Mouse (Mus musculus): ENCODE results near the gene Ankrd65. TPM values are rescaled to one million over a fixed set of nuclear protein-coding genes. Genes with fewer than 3 reads are reported as not detected.

Gene Ankrd65
- polyA plus RNA-seq, 1 experiment = not detected

DNA sequence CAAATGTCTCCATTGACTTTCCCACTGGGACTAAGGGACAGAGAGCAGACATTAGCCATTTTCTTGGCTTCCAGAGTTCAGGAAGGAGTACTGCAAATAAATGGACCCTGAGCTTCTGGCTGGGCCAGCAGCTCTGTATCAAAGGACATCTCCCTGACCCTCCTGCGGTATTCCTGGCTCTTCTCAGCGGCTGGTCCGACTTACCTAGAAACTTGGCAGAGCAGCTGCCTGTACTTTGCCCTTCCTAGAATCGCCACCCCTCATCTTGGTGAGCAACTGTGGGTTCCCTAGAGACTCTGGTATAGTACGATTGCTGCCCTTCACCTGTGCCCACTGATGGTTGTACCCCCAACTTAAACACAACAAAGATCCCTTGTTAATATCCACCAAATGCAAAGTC, 53.0 kb downstream of the Ankrd65 start:
- Histone ChIP-seq H3K27me3 (ENCODE audit: control insufficient read depth, insufficient read depth, insufficient read length) (no peaks in the 10 kb centered on the region), H3K79me2 (ENCODE audit: control insufficient read depth, insufficient read depth) (peaks cover 14% of the 10 kb centered on the region), H3ac (ENCODE audit: control insufficient read depth, insufficient read length) (no peak overlapping the region), H3K36me3 (ENCODE audit: control insufficient read depth, insufficient read depth) (peaks cover 6% of the 10 kb centered on the region), H3K4me3 (no peak overlapping the region), H3K4me2 (ENCODE audit: low read depth) (no peak overlapping the region)
- TF ChIP-seq REST (IDR thresholded peaks at IDR 0.05; ENCODE audit: insufficient read depth, insufficient read length) (no peak), USF1 (IDR thresholded peaks at IDR 0.05; ENCODE audit: low read depth) (no peak), TCF3 (IDR thresholded peaks at IDR 0.05; ENCODE audit: insufficient read length, low read depth) (no peak)

DNA sequence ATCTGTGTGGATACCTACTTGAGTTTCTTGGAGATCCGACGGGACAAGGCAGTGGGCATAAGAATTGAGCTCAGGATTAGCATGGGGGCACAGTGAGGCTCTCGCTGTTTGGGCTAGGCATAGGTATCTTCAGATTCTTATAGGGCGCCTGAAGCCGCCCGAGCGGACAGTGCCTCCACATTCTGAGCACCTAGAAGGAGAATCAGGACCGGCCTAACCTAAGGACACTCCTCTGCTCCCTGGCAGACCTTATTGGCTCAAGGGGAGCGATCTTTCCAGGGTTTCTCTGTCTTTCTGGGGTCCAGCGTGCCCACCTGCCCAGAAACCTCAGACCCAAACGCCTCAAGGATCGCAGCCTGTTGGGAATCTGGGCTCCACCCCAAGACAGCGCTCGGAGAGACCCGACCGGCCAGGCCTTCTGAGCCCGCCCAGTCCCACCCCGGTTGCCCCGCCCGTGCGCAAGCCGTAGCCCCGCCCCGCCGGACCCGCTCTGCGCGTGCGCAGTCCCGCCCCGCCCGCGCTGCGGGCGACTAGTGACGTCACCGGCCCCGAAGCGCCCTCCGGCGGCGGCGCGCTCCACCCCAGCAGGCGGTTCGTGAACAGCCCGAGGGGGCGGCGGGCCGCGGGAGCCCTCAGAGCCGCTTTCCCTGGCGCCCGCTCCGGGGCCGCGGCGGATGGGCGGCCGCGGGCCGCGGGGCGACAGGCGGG, 56.8 kb downstream of the Ankrd65 start, which contains the start of gene Dvl1:
Gene Dvl1, plus strand, starts transcription at position 532 of the 708 bp plus-strand sequence.
- Histone ChIP-seq H3K27me3 (ENCODE audit: control insufficient read depth, insufficient read depth, insufficient read length) (no peaks in the 10 kb centered on the region), H3K36me3 (ENCODE audit: control insufficient read depth, insufficient read depth) (peaks cover 6% of the 10 kb centered on the region), H3ac (ENCODE audit: control insufficient read depth, insufficient read length) (peak within 1 kb of the TSS; percentile 28), H3K4me2 (ENCODE audit: low read depth) (peak within 1 kb of the TSS; percentile 100), H3K79me2 (ENCODE audit: control insufficient read depth, insufficient read depth) (peaks cover 45% of the 10 kb centered on the region), H3K4me3 (peak within 1 kb of the TSS; percentile 80)
- TF ChIP-seq CEBPB (IDR thresholded peaks at IDR 0.05; ENCODE audit: insufficient read depth, poor library complexity, severe bottlenecking) (no peak), REST (IDR thresholded peaks at IDR 0.05; ENCODE audit: insufficient read depth, insufficient read length) (no peak), POLR2AphosphoS2 (IDR thresholded peaks at IDR 0.05; ENCODE audit: insufficient read length, low read depth) (peak; percentile 75), POLR2A (IDR thresholded peaks at IDR 0.05; ENCODE audit: insufficient read length, low read depth) (peak; percentile 67), MAX (IDR thresholded peaks at IDR 0.05; ENCODE audit: low read depth) (no peak), MYOG (IDR thresholded peaks at IDR 0.05; ENCODE audit: control insufficient read depth in 1 of 3, insufficient read depth in 1 of 3, insufficient read length in 2 of 3, low read depth in 2 of 3) (peak in 1 of 3 experiments; percentile 41)

DNA sequence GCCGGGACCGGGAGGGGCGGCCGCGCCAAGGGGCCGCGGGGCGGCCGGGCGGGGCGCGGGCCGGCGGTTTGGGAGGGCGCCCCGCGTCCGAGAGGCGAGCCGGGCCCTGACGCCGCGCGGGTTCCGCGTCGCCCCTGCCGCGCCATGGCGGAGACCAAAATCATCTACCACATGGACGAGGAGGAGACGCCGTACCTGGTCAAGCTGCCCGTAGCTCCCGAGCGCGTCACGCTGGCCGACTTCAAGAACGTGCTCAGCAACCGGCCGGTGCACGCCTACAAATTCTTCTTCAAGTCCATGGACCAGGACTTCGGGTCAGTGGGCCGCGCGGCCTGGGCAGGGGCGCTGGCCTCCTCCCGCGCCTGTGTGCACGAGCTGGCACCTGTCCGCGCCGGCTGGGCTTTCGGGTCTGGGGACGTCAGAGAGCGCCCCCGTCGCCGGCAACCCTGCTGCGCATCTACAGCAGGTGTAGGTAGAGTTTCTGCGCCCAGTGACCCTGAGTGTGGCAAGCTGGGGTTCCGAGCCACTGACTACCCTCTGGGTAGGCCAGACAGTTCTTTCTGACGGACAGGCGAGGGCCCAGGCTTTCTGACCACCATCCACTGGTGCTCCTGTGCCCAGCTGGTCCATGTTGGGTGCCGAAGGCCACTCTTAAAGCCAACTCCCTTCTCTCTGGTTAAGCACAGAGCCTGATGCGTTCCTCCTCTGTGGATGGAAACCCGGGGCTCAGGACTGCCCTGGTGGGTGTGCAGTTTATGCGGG, 57.5 kb downstream of the Ankrd65 start:
- TF ChIP-seq MYOD1 (IDR thresholded peaks at IDR 0.05; ENCODE audit: control insufficient read depth in 1 of 3, insufficient read length in 2 of 3, low read depth in 2 of 3) = peak in 2 of 3 experiments; percentile 20 to 51
- no peak for TF ChIP-seq SRF (IDR thresholded peaks at IDR 0.05; ENCODE audit: control insufficient read depth, insufficient read length, low read depth)
- peak in 2 of 3 experiments; percentile 15 to 66 for TF ChIP-seq MYOG (IDR thresholded peaks at IDR 0.05; ENCODE audit: control insufficient read depth in 1 of 3, insufficient read depth in 1 of 3, insufficient read length in 2 of 3, low read depth in 2 of 3)
- Histone ChIP-seq H3K79me2 (ENCODE audit: control insufficient read depth, insufficient read depth) (peaks cover 45% of the 10 kb centered on the region), H3K36me3 (ENCODE audit: control insufficient read depth, insufficient read depth) (peaks cover 2% of the 10 kb centered on the region), H3K4me2 (ENCODE audit: low read depth) (peak overlapping the region; percentile 100), H3K4me3 (peak overlapping the region; percentile 80), H3K27me3 (ENCODE audit: control insufficient read depth, insufficient read depth, insufficient read length) (no peaks in the 10 kb centered on the region), H3ac (ENCODE audit: control insufficient read depth, insufficient read length) (peak overlapping the region; percentile 28)

DNA sequence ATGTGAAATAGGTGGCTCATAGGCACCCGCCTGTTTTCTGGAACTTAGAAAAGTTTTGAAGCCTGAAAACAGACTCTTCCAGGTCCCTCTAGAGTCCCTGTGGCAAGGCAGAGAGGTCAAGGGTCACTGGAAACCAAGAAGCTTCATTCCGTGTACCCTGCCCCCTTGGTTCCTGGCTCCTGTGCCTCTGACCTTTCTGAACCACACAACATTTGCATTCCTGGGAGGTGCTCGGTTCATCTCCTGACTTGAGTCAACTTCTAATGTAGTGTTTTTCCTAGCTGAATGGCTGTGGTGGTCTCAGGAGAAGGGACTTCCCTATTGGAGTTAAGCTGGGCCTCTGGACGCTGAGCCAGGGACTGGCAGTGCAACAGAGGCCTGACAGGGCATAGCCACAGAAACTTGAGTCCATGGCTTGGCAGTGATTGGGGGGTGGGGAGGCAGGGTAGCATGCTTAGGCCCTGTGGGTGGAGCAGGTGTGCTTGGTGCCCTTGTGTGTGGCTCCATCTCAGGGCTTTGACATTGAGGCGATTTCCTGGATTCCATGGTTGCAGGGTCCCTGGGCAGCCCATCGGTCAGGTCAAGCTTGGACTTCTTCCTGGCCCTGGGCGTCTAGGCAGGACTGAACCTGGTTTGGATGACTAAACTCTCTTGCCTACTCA, 58.3 kb downstream of the Ankrd65 start:
- no peak for TF ChIP-seq TCF3 (IDR thresholded peaks at IDR 0.05; ENCODE audit: insufficient read length, low read depth)
- no peak for TF ChIP-seq CEBPB (IDR thresholded peaks at IDR 0.05; ENCODE audit: insufficient read depth, poor library complexity, severe bottlenecking)
- TF ChIP-seq POLR2AphosphoS2 (IDR thresholded peaks at IDR 0.05; ENCODE audit: insufficient read length, low read depth) = no peak
- TF ChIP-seq MYOD1 (IDR thresholded peaks at IDR 0.05; ENCODE audit: control insufficient read depth in 1 of 3, insufficient read length in 2 of 3, low read depth in 2 of 3) = peak in 2 of 3 experiments; percentile 59 to 93
- no peak for TF ChIP-seq POLR2A (IDR thresholded peaks at IDR 0.05; ENCODE audit: insufficient read length, low read depth)
- peak in 2 of 3 experiments; percentile 34 to 86 for TF ChIP-seq MYOG (IDR thresholded peaks at IDR 0.05; ENCODE audit: control insufficient read depth in 1 of 3, insufficient read depth in 1 of 3, insufficient read length in 2 of 3, low read depth in 2 of 3)
- TF ChIP-seq SRF (IDR thresholded peaks at IDR 0.05; ENCODE audit: control insufficient read depth, insufficient read length, low read depth) = no peak
- TF ChIP-seq E2F4 (IDR thresholded peaks at IDR 0.05; ENCODE audit: insufficient read depth) = no peak
- TF ChIP-seq TCF12 (IDR thresholded peaks at IDR 0.05; ENCODE audit: insufficient read depth, poor library complexity, severe bottlenecking) = no peak
- no peak for TF ChIP-seq REST (IDR thresholded peaks at IDR 0.05; ENCODE audit: insufficient read depth, insufficient read length)
- TF ChIP-seq USF1 (IDR thresholded peaks at IDR 0.05; ENCODE audit: low read depth) = no peak
- no peak for TF ChIP-seq MAX (IDR thresholded peaks at IDR 0.05; ENCODE audit: low read depth)
- Histone ChIP-seq H3K79me2 (ENCODE audit: control insufficient read depth, insufficient read depth) (peaks cover 45% of the 10 kb centered on the region), H3ac (ENCODE audit: control insufficient read depth, insufficient read length) (peak overlapping the region; percentile 28), H3K27me3 (ENCODE audit: control insufficient read depth, insufficient read depth, insufficient read length) (no peaks in the 10 kb centered on the region), H3K36me3 (ENCODE audit: control insufficient read depth, insufficient read depth) (no peaks in the 10 kb centered on the region), H3K4me2 (ENCODE audit: low read depth) (peak overlapping the region; percentile 100), H3K4me3 (peak overlapping the region; percentile 80)

Other genes with a start within 250 kb of the Ankrd65 start
- gene Nadk, start 228.1 kb upstream of the Ankrd65 start, polyA plus RNA-seq (2012; fragmentation: generic; extraction: Trizol) = 83.0 TPM
- gene Slc35e2, start 189.0 kb upstream of the Ankrd65 start, polyA plus RNA-seq (2012; fragmentation: generic; extraction: Trizol) = 3.7 TPM
- gene Cdk11b, start 165.6 kb upstream of the Ankrd65 start, polyA plus RNA-seq (2012; fragmentation: generic; extraction: Trizol) = 47.7 TPM
- gene Gm10563, start 145.0 kb upstream of the Ankrd65 start, polyA plus RNA-seq (2012; fragmentation: generic; extraction: Trizol) = not detected
- gene Mmp23, start 137.1 kb upstream of the Ankrd65 start, polyA plus RNA-seq (2012; fragmentation: generic; extraction: Trizol) = 1.8 TPM
- 106 TPM for gene Mib2, start 121.2 kb upstream of the Ankrd65 start, polyA plus RNA-seq (2012; fragmentation: generic; extraction: Trizol)
- gene Fndc10, start 96.1 kb upstream of the Ankrd65 start, polyA plus RNA-seq (2012; fragmentation: generic; extraction: Trizol) = 8.3 TPM
- 105 TPM for gene Ssu72, start 85.6 kb upstream of the Ankrd65 start, polyA plus RNA-seq (2012; fragmentation: generic; extraction: Trizol)
- gene Tmem240, start 55.6 kb upstream of the Ankrd65 start, polyA plus RNA-seq (2012; fragmentation: generic; extraction: Trizol) = 1.2 TPM
- 60.9 TPM for gene Atad3a, start 29.3 kb upstream of the Ankrd65 start, polyA plus RNA-seq (2012; fragmentation: generic; extraction: Trizol)
- gene Vwa1, start 15.7 kb upstream of the Ankrd65 start, polyA plus RNA-seq (2012; fragmentation: generic; extraction: Trizol) = 3.2 TPM
- gene Tmem88b, start 4.6 kb upstream of the Ankrd65 start, polyA plus RNA-seq (2012; fragmentation: generic; extraction: Trizol) = 0.97 TPM
- 132 TPM for gene Mrpl20, start 12.4 kb downstream of the Ankrd65 start, polyA plus RNA-seq (2012; fragmentation: generic; extraction: Trizol)
- gene Ccnl2, start 22.1 kb downstream of the Ankrd65 start, polyA plus RNA-seq (2012; fragmentation: generic; extraction: Trizol) = 24.7 TPM
- gene Aurkaip1, start 40.8 kb downstream of the Ankrd65 start, polyA plus RNA-seq (2012; fragmentation: generic; extraction: Trizol) = 152 TPM
- 87.5 TPM for gene Mxra8, start 49.2 kb downstream of the Ankrd65 start, polyA plus RNA-seq (2012; fragmentation: generic; extraction: Trizol)
- 98.4 TPM for gene Dvl1, start 57.0 kb downstream of the Ankrd65 start, polyA plus RNA-seq (2012; fragmentation: generic; extraction: Trizol)
- 0.17 TPM for gene Tas1r3, start 72.9 kb downstream of the Ankrd65 start, polyA plus RNA-seq (2012; fragmentation: generic; extraction: Trizol)
- gene Cptp, start 79.0 kb downstream of the Ankrd65 start, polyA plus RNA-seq (2012; fragmentation: generic; extraction: Trizol) = 10.5 TPM
- gene Ints11, start 79.1 kb downstream of the Ankrd65 start, polyA plus RNA-seq (2012; fragmentation: generic; extraction: Trizol) = 72.1 TPM
- 19.1 TPM for gene Pusl1, start 101.3 kb downstream of the Ankrd65 start, polyA plus RNA-seq (2012; fragmentation: generic; extraction: Trizol)
- gene Acap3, start 101.4 kb downstream of the Ankrd65 start, polyA plus RNA-seq (2012; fragmentation: generic; extraction: Trizol) = 22.3 TPM
- 70.6 TPM for gene Ube2j2, start 153.4 kb downstream of the Ankrd65 start, polyA plus RNA-seq (2012; fragmentation: generic; extraction: Trizol)
- gene C1qtnf12, start 171.9 kb downstream of the Ankrd65 start, polyA plus RNA-seq (2012; fragmentation: generic; extraction: Trizol) = 2.1 TPM
- gene B3galt6, start 202.2 kb downstream of the Ankrd65 start, polyA plus RNA-seq (2012; fragmentation: generic; extraction: Trizol) = 5.4 TPM
- 137 TPM for gene Sdf4, start 202.4 kb downstream of the Ankrd65 start, polyA plus RNA-seq (2012; fragmentation: generic; extraction: Trizol)
- 0.64 TPM for gene Tnfrsf4, start 223.4 kb downstream of the Ankrd65 start, polyA plus RNA-seq (2012; fragmentation: generic; extraction: Trizol)
- 0.40 TPM for gene Tnfrsf18, start 235.7 kb downstream of the Ankrd65 start, polyA plus RNA-seq (2012; fragmentation: generic; extraction: Trizol)